ENCODE assay signal across 19 mouse cellular contexts in genomic region chr3:150112231-150112630, GRCm38 (mm10).
DNase-seq lines count a peak whose midpoint lies in the region; ATAC-seq and TF ChIP-seq lines count a peak whose summit lies in the region.
"Had no signal": no experiment of that assay in that cellular context is flagged by ENCODE, and none has a peak within 500 bp of the region (broad histone marks: within the 10 kb centered on the region; RNA-seq: fewer than 3 reads in every experiment).

No protein-coding gene starts in this region.

- no peak for ATAC-seq in midbrain, embryonic 11.5 days (ENCODE audit: low FRiP score)
- no peak for ATAC-seq in midbrain, postnatal 0 days (ENCODE audit: low FRiP score)
- ATAC-seq: activated CD4-positive, CD25-positive, alpha-beta regulatory T cell, adult 4 months; CD4-positive, CD25-positive, alpha-beta regulatory T cell, adult 4 months; Patski had no signal

- intact Hi-C loops in heart, postnatal 14 days (cut with DNase I) = no loop called here

- H3K9me3 ChIP-seq in midbrain, embryonic 11.5 days (ENCODE audit: control insufficient read depth, low read length) = no peaks in the 10 kb centered on the region
- H3K9me3 ChIP-seq in midbrain, postnatal 0 days (ENCODE audit: low read length) = no peaks in the 10 kb centered on the region

- H3K27me3 ChIP-seq in midbrain, embryonic 11.5 days (ENCODE audit: control insufficient read depth, insufficient read depth, low read length) = no peaks in the 10 kb centered on the region
- H3K27me3 ChIP-seq in midbrain, postnatal 0 days (ENCODE audit: insufficient read depth, low read length) = no peaks in the 10 kb centered on the region
- H3K27me3 ChIP-seq: CH12.LX, Patski had no signal

- no peaks in the 10 kb centered on the region for H3K4me1 ChIP-seq in midbrain, embryonic 11.5 days (ENCODE audit: control insufficient read depth, insufficient read depth, low read length)
- no peaks in the 10 kb centered on the region for H3K4me1 ChIP-seq in midbrain, postnatal 0 days (ENCODE audit: insufficient read depth, low read length)

- H3K9ac ChIP-seq in midbrain, embryonic 11.5 days (ENCODE audit: low read length) = no peak overlapping the region
- H3K9ac ChIP-seq in midbrain, postnatal 0 days (replicated peaks; ENCODE audit: low read length, poor library complexity, severe bottlenecking) = no peak overlapping the region

- no peak overlapping the region for H3K4me2 ChIP-seq in midbrain, embryonic 11.5 days
- H3K4me2 ChIP-seq in midbrain, postnatal 0 days (ENCODE audit: low read depth, low read length, poor library complexity, severe bottlenecking) = no peak overlapping the region

- no peak overlapping the region for H3K27ac ChIP-seq in midbrain, embryonic 11.5 days (ENCODE audit: low read depth, low read length)
- H3K27ac ChIP-seq in midbrain, postnatal 0 days (ENCODE audit: low read depth, low read length) = no peak overlapping the region

- 94% methylated on average over 6 of the region's 6 CpGs for WGBS in midbrain, embryonic 11.5 days
- WGBS in midbrain, postnatal 0 days = 95% methylated on average over 6 of the region's 6 CpGs

- H3K36me3 ChIP-seq in midbrain, embryonic 11.5 days (ENCODE audit: control insufficient read depth, insufficient read depth, low read length) = no peaks in the 10 kb centered on the region
- no peaks in the 10 kb centered on the region for H3K36me3 ChIP-seq in midbrain, postnatal 0 days (ENCODE audit: insufficient read depth, low read length)
- H3K36me3 ChIP-seq: G1E had no signal

- no peak overlapping the region for H3K4me3 ChIP-seq in midbrain, embryonic 11.5 days (ENCODE audit: low read depth, low read length)
- H3K4me3 ChIP-seq in midbrain, postnatal 0 days (ENCODE audit: low read depth, low read length) = no peak overlapping the region

- no peak for TF ChIP-seq CTCF in midbrain, postnatal 0 days (IDR thresholded peaks at IDR 0.05)

- DNase-seq in heart, adult 11 months = peak; percentile 78
- DNase-seq in heart, postnatal 14 days = no peak
- peak; percentile 57 for DNase-seq in midbrain, embryonic 11.5 days (ENCODE audit: low spot score, missing footprints)
- DNase-seq in midbrain, postnatal 0 days (ENCODE audit: low spot score) = no peak
- DNase-seq: adrenal gland, adult 2 months; adrenal gland, adult 8-10 months; adrenal gland, postnatal 10 days; adrenal gland, postnatal 14 days; adrenal gland, postnatal 25 days; adrenal gland, postnatal 36 days; B cell, adult 2 months; cerebellum, adult 11 months; cerebellum, adult 11-12 months; cerebellum, adult 18-20 months had no signal

Comparison
In these comparisons a context has a peak if more than half of its experiments do, and no peak if none do; other contexts are left out.
1. DNase-seq: peak in heart, adult 11 months (single experiment) and midbrain, embryonic 11.5 days (single experiment); none in heart, postnatal 14 days (0 of 2) and midbrain, postnatal 0 days (single experiment).